In the genomic region with DNA sequence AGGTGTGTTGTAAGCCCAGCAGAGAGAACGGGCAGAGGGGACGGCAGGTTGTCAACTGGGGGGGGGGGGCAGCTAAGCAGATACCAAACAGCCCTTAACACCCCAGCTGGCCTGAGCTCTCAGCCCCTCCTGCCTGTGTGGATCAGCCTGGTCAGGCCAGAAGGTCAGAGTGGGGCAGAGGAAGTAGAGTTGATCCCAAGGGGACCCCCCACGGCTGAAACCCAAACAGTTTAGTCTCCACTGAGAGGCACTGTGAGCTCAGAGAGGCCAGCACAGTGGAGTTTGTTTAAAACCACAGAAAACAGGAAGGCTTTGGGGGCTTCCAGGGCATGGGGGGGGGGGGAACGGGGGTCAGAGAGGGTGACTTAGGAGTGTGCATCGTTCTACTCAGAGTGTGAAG, we compare ENCODE assay signal across 21 mouse cellular contexts. TPM values are rescaled to one million over a fixed set of nuclear protein-coding genes. Genes with fewer than 3 reads are reported as not detected.
A peak's percentile ranks its signal among the peaks of the same experiment; 100 is the strongest.
DNase-seq lines count a peak whose midpoint lies in the region; ATAC-seq and TF ChIP-seq lines count a peak whose summit lies in the region.
"Had no signal": no experiment of that assay in that cellular context is flagged by ENCODE, and none has a peak within 500 bp of the region (broad histone marks: within the 10 kb centered on the region; RNA-seq: fewer than 3 reads in every experiment).

No protein-coding gene starts in this region.

- no peak overlapping the region for H3K4me2 ChIP-seq in heart, embryonic 11.5 days
- no peak overlapping the region for H3K4me2 ChIP-seq in lung, embryonic 16.5 days (ENCODE audit: low read depth, low read length)
- H3K4me2 ChIP-seq: heart, embryonic 12.5 days; hindbrain, embryonic 15.5 days; limb, embryonic 15.5 days; liver, embryonic 13.5 days; lung, embryonic 14.5 days; midbrain, embryonic 15.5 days had no signal

- peak overlapping the region; percentile 72 for H3K27ac ChIP-seq in heart, adult 2 months
- no peak overlapping the region for H3K27ac ChIP-seq in heart, embryonic 11.5 days (ENCODE audit: low read depth, low read length)
- peak overlapping the region; percentile 90; the same call in 1 of the 2 replicates for H3K27ac ChIP-seq in kidney, adult 2 months (ENCODE audit: insufficient read depth, low read depth, low read length)
- peak overlapping the region; percentile 13; the same call in 1 of the 2 replicates for H3K27ac ChIP-seq in lung, embryonic 16.5 days (ENCODE audit: low read length)
- peak overlapping the region; percentile 71; the same call in 1 of the 2 replicates for H3K27ac ChIP-seq in limb, embryonic 10.5 days
- H3K27ac ChIP-seq: hindbrain, embryonic 15.5 days; limb, embryonic 15.5 days; liver, embryonic 13.5 days; midbrain, embryonic 10.5 days; midbrain, embryonic 15.5 days had no signal

- WGBS in heart, adult 2 months = 50% methylated on average over 5 of the region's 5 CpGs
- WGBS in heart, embryonic 11.5 days (ENCODE audit: insufficient replicate concordance) = 51% methylated on average over 5 of the region's 5 CpGs
- 32% methylated on average over 5 of the region's 5 CpGs for WGBS in kidney, adult 2 months
- WGBS in lung, embryonic 16.5 days = 34% methylated on average over 5 of the region's 5 CpGs
- WGBS in limb, embryonic 10.5 days = 69% methylated on average over 5 of the region's 5 CpGs

- H3K4me1 ChIP-seq in heart, adult 2 months (ENCODE audit: control insufficient read depth, insufficient read depth, low read length) = peaks cover 55% of the 10 kb centered on the region
- H3K4me1 ChIP-seq in heart, embryonic 11.5 days (ENCODE audit: control insufficient read depth, insufficient read depth, low read length) = peaks cover 39% of the 10 kb centered on the region
- H3K4me1 ChIP-seq in kidney, adult 2 months (ENCODE audit: control insufficient read depth, insufficient read depth, low read length) = peaks cover 77% of the 10 kb centered on the region
- H3K4me1 ChIP-seq in lung, embryonic 16.5 days (replicated peaks; ENCODE audit: control insufficient read depth, insufficient read depth, low read length) = peaks cover 73% of the 10 kb centered on the region
- peaks cover 55% of the 10 kb centered on the region for H3K4me1 ChIP-seq in limb, embryonic 10.5 days
- H3K4me1 ChIP-seq: midbrain, embryonic 15.5 days had no signal

- H3K9me3 ChIP-seq in heart, embryonic 11.5 days (replicated peaks; ENCODE audit: control insufficient read depth, low read length) = peaks cover 2% of the 10 kb centered on the region; the same call in 1 of the 2 replicates
- peaks cover 3% of the 10 kb centered on the region; the same call in 1 of the 2 replicates for H3K9me3 ChIP-seq in lung, embryonic 16.5 days (ENCODE audit: control insufficient read depth, low read length)
- H3K9me3 ChIP-seq in limb, embryonic 10.5 days (replicated peaks) = no peaks in the 10 kb centered on the region
- H3K9me3 ChIP-seq: hindbrain, embryonic 15.5 days; limb, embryonic 15.5 days; midbrain, embryonic 10.5 days; midbrain, embryonic 15.5 days had no signal

- H3K36me3 ChIP-seq in heart, adult 2 months (ENCODE audit: control insufficient read depth, insufficient read depth, low read length) = peaks cover 9% of the 10 kb centered on the region; the same call in 1 of the 2 replicates
- H3K36me3 ChIP-seq in heart, embryonic 11.5 days (ENCODE audit: control insufficient read depth, insufficient read depth, low read length) = no peaks in the 10 kb centered on the region
- no peaks in the 10 kb centered on the region for H3K36me3 ChIP-seq in kidney, adult 2 months (ENCODE audit: control insufficient read depth, insufficient read depth, low read length)
- H3K36me3 ChIP-seq in lung, embryonic 16.5 days (ENCODE audit: control insufficient read depth, insufficient read depth, low read length) = 0 out of 2 replicates have a peak, but pooled peaks cover 4% of the 10 kb centered on the region
- no peaks in the 10 kb centered on the region for H3K36me3 ChIP-seq in limb, embryonic 10.5 days
- H3K36me3 ChIP-seq: hindbrain, embryonic 15.5 days; limb, embryonic 15.5 days; liver, embryonic 13.5 days; midbrain, embryonic 15.5 days had no signal

- intact Hi-C loops in heart, adult 2 months (cut with DNase I) = no loop called here

- no peaks in the 10 kb centered on the region for H3K27me3 ChIP-seq in heart, adult 2 months (ENCODE audit: control insufficient read depth, insufficient read depth, low read length)
- no peaks in the 10 kb centered on the region for H3K27me3 ChIP-seq in heart, embryonic 11.5 days (ENCODE audit: control insufficient read depth, insufficient read depth, low read length)
- no peaks in the 10 kb centered on the region for H3K27me3 ChIP-seq in kidney, adult 2 months (replicated peaks; ENCODE audit: control insufficient read depth, insufficient read depth, low read length)
- H3K27me3 ChIP-seq in lung, embryonic 16.5 days (ENCODE audit: control insufficient read depth, insufficient read depth, low read depth, low read length) = no peaks in the 10 kb centered on the region
- H3K27me3 ChIP-seq in limb, embryonic 10.5 days (ENCODE audit: low read depth, poor library complexity, severe bottlenecking) = no peaks in the 10 kb centered on the region
- H3K27me3 ChIP-seq: heart, embryonic 12.5 days; hindbrain, embryonic 15.5 days; limb, embryonic 15.5 days; liver, embryonic 13.5 days; midbrain, embryonic 15.5 days had no signal

- no peak for TF ChIP-seq EP300 in heart, adult 2 months (IDR thresholded peaks at IDR 0.05; ENCODE audit: insufficient read depth, low read depth, low read length)

- no peak overlapping the region for H3K4me3 ChIP-seq in heart, adult 2 months
- H3K4me3 ChIP-seq in heart, embryonic 11.5 days (ENCODE audit: low read depth, low read length) = no peak overlapping the region
- no peak overlapping the region for H3K4me3 ChIP-seq in kidney, adult 2 months (ENCODE audit: insufficient read depth, low read depth, low read length)
- no peak overlapping the region for H3K4me3 ChIP-seq in lung, embryonic 16.5 days (ENCODE audit: low read length)
- no peak overlapping the region for H3K4me3 ChIP-seq in limb, embryonic 10.5 days
- H3K4me3 ChIP-seq: erythroblast, embryonic 14.5 days; heart, embryonic 12.5 days; hindbrain, embryonic 15.5 days; limb, embryonic 15.5 days; liver, embryonic 13.5 days; midbrain, embryonic 10.5 days; midbrain, embryonic 15.5 days had no signal

- DNase-seq in heart, adult 2 months = no peak
- no peak for DNase-seq in kidney, adult 2 months
- no peak for DNase-seq in kidney, adult 8-10 months
- no peak for DNase-seq in lung, postnatal 14 days
- no peak for DNase-seq in limb, embryonic 10.5 days (ENCODE audit: low spot score)
- no peak for DNase-seq in layer of hippocampus, postnatal 36 days
- DNase-seq: forebrain, postnatal 0 days; liver, embryonic 13.5 days; lung, embryonic 14.5 days; right cerebral cortex, postnatal 25 days; spleen, adult 18-20 months; thymus, postnatal 14 days had no signal

- ATAC-seq in heart, embryonic 11.5 days (replicated peaks; ENCODE audit: insufficient number of reproducible peaks, low FRiP score, low TSS enrichment) = no peak
- ATAC-seq in lung, embryonic 16.5 days (ENCODE audit: low read depth) = no peak
- ATAC-seq: forebrain, postnatal 0 days; inflammation-experienced regulatory T-cells, adult 6 months; midbrain, embryonic 15.5 days had no signal

- H3K79me2 ChIP-seq in heart, adult 2 months (replicated peaks; ENCODE audit: control insufficient read depth, insufficient read depth, low read length) = no peaks in the 10 kb centered on the region; the same call in 1 of the 2 replicates

- H3K9ac ChIP-seq in heart, adult 2 months (ENCODE audit: low read depth, low read length) = no peak overlapping the region
- H3K9ac ChIP-seq in heart, embryonic 11.5 days (ENCODE audit: low read depth, low read length) = no peak overlapping the region
- H3K9ac ChIP-seq in lung, embryonic 16.5 days (ENCODE audit: low read length) = no peak overlapping the region
- H3K9ac ChIP-seq: forebrain, postnatal 0 days; heart, embryonic 12.5 days; hindbrain, embryonic 15.5 days; limb, embryonic 15.5 days; liver, embryonic 13.5 days; lung, embryonic 14.5 days; midbrain, embryonic 15.5 days had no signal

- no peak for TF ChIP-seq POLR2A in heart, adult 2 months (IDR thresholded peaks at IDR 0.05; ENCODE audit: insufficient read depth, low read depth, low read length)
- TF ChIP-seq POLR2A in kidney, adult 2 months (IDR thresholded peaks at IDR 0.05; ENCODE audit: low read depth, low read length) = no peak

- TF ChIP-seq CTCF in heart, adult 2 months (IDR thresholded peaks at IDR 0.05) = no peak
- TF ChIP-seq CTCF in kidney, adult 2 months (conservative IDR thresholded peaks at IDR 0.05; ENCODE audit: insufficient read depth, insufficient read length, low read depth, low read length) = no peak

RNA-seq across cellular contexts. Expression of a gene that starts 8.7 kb away (rescaled TPM):
- total RNA-seq in heart, adult 2 months (2021) = 100 to 1,000 TPM in 1 of 2 experiments, 10 to 100 TPM in 1; 66.3 to 104 TPM
- polyA plus RNA-seq in heart, adult 2 months (2012; rRNA removed) = 83.6 and 109 TPM in 2 replicates
- 24.0 and 27.5 TPM in 2 replicates for polyA plus RNA-seq in heart, embryonic 11.5 days (2014; fragmentation: Nextera tagmentation; extraction: Ambion mirVana)
- polyA plus RNA-seq in kidney, adult 2 months (2012; rRNA removed) = 83.3 and 97.8 TPM in 2 replicates
- polyA plus RNA-seq in lung, embryonic 16.5 days (2015; fragmentation: Nextera tagmentation; extraction: Ambion mirVana) = 102 and 112 TPM in 2 replicates
- 18.1 and 18.2 TPM in 2 replicates for polyA plus RNA-seq in limb, embryonic 10.5 days (2016; fragmentation: Nextera tagmentation; extraction: Ambion mirVana)
- 10 to 100 TPM in 1 of 2 experiments, 1 to 10 TPM in 1; 6.5 to 11.0 TPM for total RNA-seq in layer of hippocampus, postnatal 36 days (2021)

RNA-seq across cellular contexts. Expression of a gene that starts 40.3 kb away (rescaled TPM):
- 100 to 1,000 TPM; 506 to 570 TPM for total RNA-seq in heart, adult 2 months (2021)
- polyA plus RNA-seq in heart, adult 2 months (2012; rRNA removed) = 991 and 1,183 TPM in 2 replicates
- 347 and 390 TPM in 2 replicates for polyA plus RNA-seq in heart, embryonic 11.5 days (2014; fragmentation: Nextera tagmentation; extraction: Ambion mirVana)
- 2,294 and 2,331 TPM in 2 replicates for polyA plus RNA-seq in kidney, adult 2 months (2012; rRNA removed)
- polyA plus RNA-seq in lung, embryonic 16.5 days (2015; fragmentation: Nextera tagmentation; extraction: Ambion mirVana) = 455 and 526 TPM in 2 replicates
- 530 and 637 TPM in 2 replicates for polyA plus RNA-seq in limb, embryonic 10.5 days (2016; fragmentation: Nextera tagmentation; extraction: Ambion mirVana)
- 100 to 1,000 TPM; 665 to 743 TPM for total RNA-seq in layer of hippocampus, postnatal 36 days (2021)

RNA-seq across cellular contexts. Expression of a gene that starts 45.6 kb away (rescaled TPM):
- total RNA-seq in heart, adult 2 months (2021) = 10 to 100 TPM; 79.2 to 89.0 TPM
- polyA plus RNA-seq in heart, adult 2 months (2012; rRNA removed) = 56.6 and 76.0 TPM in 2 replicates
- 121 and 126 TPM in 2 replicates for polyA plus RNA-seq in heart, embryonic 11.5 days (2014; fragmentation: Nextera tagmentation; extraction: Ambion mirVana)
- 80.0 and 95.3 TPM in 2 replicates for polyA plus RNA-seq in kidney, adult 2 months (2012; rRNA removed)
- 162 and 173 TPM in 2 replicates for polyA plus RNA-seq in lung, embryonic 16.5 days (2015; fragmentation: Nextera tagmentation; extraction: Ambion mirVana)
- polyA plus RNA-seq in limb, embryonic 10.5 days (2016; fragmentation: Nextera tagmentation; extraction: Ambion mirVana) = 264 and 295 TPM in 2 replicates
- total RNA-seq in layer of hippocampus, postnatal 36 days (2021) = 100 to 1,000 TPM in 1 of 2 experiments, 10 to 100 TPM in 1; 96.9 to 103 TPM

RNA-seq across cellular contexts. Expression of a gene that starts 56.4 kb away (rescaled TPM):
- total RNA-seq in heart, adult 2 months (2021) = 10 to 100 TPM; 11.2 to 14.3 TPM
- polyA plus RNA-seq in heart, adult 2 months (2012; rRNA removed) = 17.6 and 26.7 TPM in 2 replicates
- 11.8 TPM in 2 replicates for polyA plus RNA-seq in heart, embryonic 11.5 days (2014; fragmentation: Nextera tagmentation; extraction: Ambion mirVana)
- polyA plus RNA-seq in kidney, adult 2 months (2012; rRNA removed) = 18.2 TPM in 2 replicates
- 6.3 and 8.4 TPM in 2 replicates for polyA plus RNA-seq in lung, embryonic 16.5 days (2015; fragmentation: Nextera tagmentation; extraction: Ambion mirVana)
- polyA plus RNA-seq in limb, embryonic 10.5 days (2016; fragmentation: Nextera tagmentation; extraction: Ambion mirVana) = 14.6 and 16.4 TPM in 2 replicates
- 10 to 100 TPM; 29.9 to 32.1 TPM for total RNA-seq in layer of hippocampus, postnatal 36 days (2021)
